Mouse (Mus musculus): ENCODE measurements at regions not wholly inside any gene's neighbourhood (a gene's known extent, or its start where the extent isn't known, plus 50 kb on each side); places are given as distances from the start of the nearest gene placed in this dataset.

GRCm38 (mm10) chr4:131014301-131015081 lies 70.3 kb downstream of the Matn1 start:
- no peak for ATAC-seq (replicated peaks in 1 of 2; ENCODE audit: insufficient read depth in 1 of 2, low FRiP score in 2 of 2, low TSS enrichment in 1 of 2, low read depth in 1 of 2, poor library complexity in 2 of 2, severe bottlenecking in 2 of 2)

GRCm38 (mm10) chr4:131015156-131015555 lies 71.0 kb downstream of the Matn1 start:
- no peak for ATAC-seq (replicated peaks in 1 of 2; ENCODE audit: insufficient read depth in 1 of 2, low FRiP score in 2 of 2, low TSS enrichment in 1 of 2, low read depth in 1 of 2, poor library complexity in 2 of 2, severe bottlenecking in 2 of 2)

DNA sequence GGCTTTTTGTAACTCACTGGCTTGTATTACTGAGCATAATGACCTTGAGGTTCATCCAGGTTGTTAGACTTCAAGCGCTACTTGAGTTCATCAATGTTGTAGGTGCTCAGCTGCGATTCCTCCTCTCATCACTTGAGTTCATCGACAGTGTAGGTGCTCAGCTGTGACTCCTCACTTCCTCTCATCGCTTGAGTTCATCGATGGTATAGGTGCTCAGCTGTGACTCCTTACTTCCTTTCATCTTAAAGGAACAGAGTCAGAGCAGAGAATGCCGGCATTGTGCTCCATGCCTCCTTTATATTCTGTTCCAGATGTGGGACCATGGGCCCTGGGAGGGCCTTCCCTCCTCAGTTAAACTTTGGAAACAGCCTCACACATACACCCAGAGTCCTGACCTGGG lies 79.4 kb downstream of the Matn1 start:
- ATAC-seq (replicated peaks in 1 of 2; ENCODE audit: insufficient read depth in 1 of 2, low FRiP score in 2 of 2, low TSS enrichment in 1 of 2, low read depth in 1 of 2, poor library complexity in 2 of 2, severe bottlenecking in 2 of 2), result no peak

DNA sequence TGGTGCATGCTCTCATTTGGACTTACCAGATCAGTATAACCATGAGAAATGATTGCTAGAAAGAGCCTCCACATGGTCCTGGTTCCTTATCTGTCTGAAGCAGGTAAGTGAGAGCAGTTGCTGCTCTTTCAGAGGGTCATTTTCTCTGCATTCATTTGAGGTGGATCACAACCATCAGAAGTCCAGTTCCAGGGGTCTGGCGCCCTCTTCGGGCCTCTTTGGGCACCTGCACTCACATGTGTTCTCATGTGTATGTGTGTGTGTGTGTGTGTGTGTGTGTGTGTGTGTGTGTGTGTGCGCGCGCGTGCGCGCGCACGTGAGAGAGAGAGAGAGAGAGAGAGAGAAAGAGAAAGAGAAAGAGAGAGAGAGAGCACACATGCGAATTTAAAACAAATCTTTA lies 92.1 kb downstream of the Matn1 start:
- no peak for ATAC-seq (replicated peaks in 1 of 2; ENCODE audit: insufficient read depth in 1 of 2, low FRiP score in 2 of 2, low TSS enrichment in 1 of 2, low read depth in 1 of 2, poor library complexity in 2 of 2, severe bottlenecking in 2 of 2)

DNA sequence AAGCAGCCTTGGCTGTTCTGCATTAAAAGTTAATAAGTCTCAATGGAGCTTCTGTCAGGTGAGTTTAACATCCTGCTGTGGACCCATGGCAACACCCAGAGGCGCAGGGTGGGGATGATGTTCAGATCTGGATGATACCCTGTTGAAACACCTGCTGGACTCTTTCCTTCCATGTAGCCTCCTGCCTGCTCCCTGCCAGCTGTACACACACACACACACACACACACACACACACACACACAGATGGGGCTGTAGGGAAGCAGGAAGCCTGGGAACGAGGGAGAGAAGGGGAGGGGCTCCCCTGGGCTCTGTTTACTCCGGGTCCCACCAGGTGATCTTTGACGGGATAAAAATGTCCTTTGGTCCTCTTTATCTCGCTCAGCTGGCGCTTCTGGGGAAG lies 93.0 kb downstream of the Matn1 start:
- no peak for ATAC-seq (replicated peaks in 1 of 2; ENCODE audit: insufficient read depth in 1 of 2, low FRiP score in 2 of 2, low TSS enrichment in 1 of 2, low read depth in 1 of 2, poor library complexity in 2 of 2, severe bottlenecking in 2 of 2)

DNA sequence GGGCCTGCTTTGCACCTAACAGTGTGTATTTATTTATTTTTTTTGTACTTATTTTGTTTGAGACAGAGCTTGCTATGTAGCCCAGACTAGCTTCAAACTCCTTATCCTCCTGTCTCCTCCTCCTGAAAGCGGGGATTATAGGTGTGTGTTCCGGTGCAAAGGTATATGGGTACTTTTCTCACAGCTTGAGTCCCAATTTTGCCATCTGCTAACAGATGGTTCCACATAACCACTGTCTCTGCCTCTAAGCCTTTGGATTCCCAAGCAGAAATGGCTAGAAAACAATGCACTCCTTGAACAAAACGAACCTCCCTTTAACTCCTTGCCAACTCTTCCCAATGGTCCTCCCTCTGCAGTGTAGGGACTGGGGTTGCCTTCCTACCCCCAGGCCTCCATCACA lies 95.5 kb downstream of the Matn1 start:
- ATAC-seq (replicated peaks in 1 of 2; ENCODE audit: insufficient read depth in 1 of 2, low FRiP score in 2 of 2, low TSS enrichment in 1 of 2, low read depth in 1 of 2, poor library complexity in 2 of 2, severe bottlenecking in 2 of 2), result no peak

DNA sequence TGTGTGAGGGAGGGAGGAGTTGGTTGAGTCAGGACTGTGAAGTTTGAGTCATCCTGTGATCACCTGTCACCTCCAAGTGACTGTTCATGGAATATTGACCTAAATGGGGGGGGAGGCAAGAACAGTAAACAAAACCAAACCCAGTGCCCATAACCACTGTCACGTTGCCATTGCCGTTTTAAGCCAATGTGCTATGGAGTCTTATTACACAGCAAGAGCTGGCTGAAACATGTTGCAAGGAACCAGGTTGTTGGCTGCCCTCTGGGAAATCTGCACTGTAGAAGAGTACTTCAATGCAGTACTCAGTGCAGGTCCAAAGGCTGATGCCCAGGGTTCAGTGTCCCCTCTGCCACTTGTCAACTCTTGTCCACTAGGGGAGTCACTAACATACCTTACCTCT lies 97.0 kb downstream of the Matn1 start:
- ATAC-seq (replicated peaks in 1 of 2; ENCODE audit: insufficient read depth in 1 of 2, low FRiP score in 2 of 2, low TSS enrichment in 1 of 2, low read depth in 1 of 2, poor library complexity in 2 of 2, severe bottlenecking in 2 of 2), result no peak

GRCm38 (mm10) chr4:131046101-131046500 lies 101.9 kb downstream of the Matn1 start:
- no peak for ATAC-seq (replicated peaks in 1 of 2; ENCODE audit: insufficient read depth in 1 of 2, low FRiP score in 2 of 2, low TSS enrichment in 1 of 2, low read depth in 1 of 2, poor library complexity in 2 of 2, severe bottlenecking in 2 of 2)

- ATAC-seq (replicated peaks in 1 of 2; ENCODE audit: insufficient read depth in 1 of 2, low FRiP score in 2 of 2, low TSS enrichment in 1 of 2, low read depth in 1 of 2, poor library complexity in 2 of 2, severe bottlenecking in 2 of 2), result no peak
Measured at GRCm38 (mm10) chr4:131046969-131047650, 102.9 kb downstream of the Matn1 start.

DNA sequence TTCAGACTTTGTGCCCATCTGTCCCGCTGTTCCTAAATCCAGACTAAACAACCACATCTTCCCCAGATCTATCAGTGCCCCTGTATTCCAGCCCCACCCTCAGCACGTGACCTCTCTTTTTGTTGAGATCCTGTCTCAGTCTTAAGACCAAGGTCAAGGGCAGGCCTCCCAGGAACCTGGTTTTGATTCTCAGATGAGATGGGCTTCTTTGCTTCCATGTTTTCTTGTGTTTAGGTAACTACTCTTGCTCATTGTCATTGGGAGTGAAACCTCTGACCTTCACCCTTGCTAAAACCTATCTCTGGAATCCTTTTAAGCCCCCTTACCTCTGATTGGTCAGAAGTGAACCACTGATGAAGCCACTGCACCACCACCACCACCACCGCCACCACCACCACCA lies 112.1 kb downstream of the Matn1 start:
- no peak for ATAC-seq (replicated peaks in 1 of 2; ENCODE audit: insufficient read depth in 1 of 2, low FRiP score in 2 of 2, low TSS enrichment in 1 of 2, low read depth in 1 of 2, poor library complexity in 2 of 2, severe bottlenecking in 2 of 2)

DNA sequence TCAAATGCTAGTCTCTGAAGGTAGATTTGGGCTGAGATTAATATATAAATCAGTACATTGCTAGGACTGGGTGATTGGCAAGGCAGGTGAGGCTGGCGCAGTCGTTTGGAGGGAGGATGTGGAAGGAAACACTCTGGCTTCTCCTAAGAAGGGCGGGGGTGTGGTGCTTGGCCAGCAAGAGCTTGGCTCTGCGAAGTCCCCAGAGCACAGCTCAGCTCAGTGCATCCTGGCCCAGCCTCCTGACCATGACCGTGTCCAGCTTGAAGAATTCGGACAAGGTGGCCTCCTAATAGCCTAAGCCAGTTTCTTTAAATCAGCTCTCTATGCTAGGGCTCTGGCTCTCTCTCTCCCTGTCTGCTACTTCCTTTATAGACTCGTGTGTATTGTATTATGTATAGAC lies 115.4 kb downstream of the Matn1 start:
- no peak for ATAC-seq (replicated peaks in 1 of 2; ENCODE audit: insufficient read depth in 1 of 2, low FRiP score in 2 of 2, low TSS enrichment in 1 of 2, low read depth in 1 of 2, poor library complexity in 2 of 2, severe bottlenecking in 2 of 2)

- no peak for ATAC-seq (replicated peaks in 1 of 2; ENCODE audit: insufficient read depth in 1 of 2, low FRiP score in 2 of 2, low TSS enrichment in 1 of 2, low read depth in 1 of 2, poor library complexity in 2 of 2, severe bottlenecking in 2 of 2)
Measured at GRCm38 (mm10) chr4:131060191-131060680, 116.1 kb downstream of the Matn1 start.

DNA sequence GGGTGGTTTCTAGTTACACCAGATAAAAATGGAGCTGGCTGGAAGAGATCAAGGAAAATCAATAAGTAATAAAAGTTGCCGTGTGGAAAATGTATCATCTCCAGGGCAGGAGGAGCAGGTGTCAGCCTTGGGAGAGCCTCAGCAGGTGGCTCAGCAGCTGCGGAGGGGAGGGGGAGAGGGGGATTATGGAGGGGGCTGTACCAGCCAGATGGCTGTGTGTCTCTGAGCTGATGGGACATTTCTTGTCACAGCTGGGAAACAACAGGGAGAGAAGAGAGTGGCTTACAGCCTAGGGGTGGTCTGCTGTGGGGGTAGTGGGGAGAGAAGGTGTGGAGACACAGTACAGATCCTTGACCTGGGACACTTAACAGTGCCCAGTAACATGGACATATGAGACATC lies 116.5 kb downstream of the Matn1 start:
- no peak for ATAC-seq (replicated peaks in 1 of 2; ENCODE audit: insufficient read depth in 1 of 2, low FRiP score in 2 of 2, low TSS enrichment in 1 of 2, low read depth in 1 of 2, poor library complexity in 2 of 2, severe bottlenecking in 2 of 2)

GRCm38 (mm10) chr4:131062592-131062991 lies 118.4 kb downstream of the Matn1 start:
- no peak for ATAC-seq (replicated peaks in 1 of 2; ENCODE audit: insufficient read depth in 1 of 2, low FRiP score in 2 of 2, low TSS enrichment in 1 of 2, low read depth in 1 of 2, poor library complexity in 2 of 2, severe bottlenecking in 2 of 2)

DNA sequence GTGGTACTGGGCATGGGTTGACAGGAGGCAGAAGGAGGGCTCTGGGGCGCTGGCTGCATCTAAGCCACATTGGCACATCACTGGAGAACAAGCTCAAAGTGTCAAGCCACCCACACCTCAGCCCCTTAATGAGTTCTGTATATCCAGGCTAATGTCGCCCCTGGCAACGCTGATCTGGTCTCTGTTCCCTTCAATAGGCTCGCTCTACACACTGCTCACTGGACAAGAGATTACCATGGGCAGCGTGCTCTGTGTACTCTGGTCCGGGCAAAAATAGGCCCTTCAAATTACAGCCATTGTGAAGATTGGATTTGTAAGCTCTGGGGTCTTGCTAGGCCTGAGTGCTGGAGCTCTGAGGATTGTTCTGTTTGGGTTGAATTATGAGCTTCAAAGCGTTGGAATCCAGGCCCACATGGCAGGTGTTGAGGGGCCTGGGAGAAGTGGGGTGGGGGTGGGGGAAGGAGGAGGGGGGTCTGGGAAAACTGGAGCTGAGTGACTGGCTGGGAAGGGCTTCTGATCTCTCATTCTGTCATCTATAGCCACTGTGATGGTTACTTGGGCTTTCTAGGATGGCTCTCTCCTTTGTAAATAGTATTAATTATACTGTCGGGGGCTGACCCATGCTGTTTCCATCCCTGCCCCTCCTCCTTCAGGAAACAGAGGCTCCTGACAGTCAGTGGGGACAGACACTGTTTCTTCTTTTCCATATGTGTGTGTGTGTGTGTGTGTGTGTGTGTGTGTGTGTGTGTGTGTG lies 122.2 kb downstream of the Matn1 start:
- no peak for ATAC-seq (replicated peaks in 1 of 2; ENCODE audit: insufficient read depth in 1 of 2, low FRiP score in 2 of 2, low TSS enrichment in 1 of 2, low read depth in 1 of 2, poor library complexity in 2 of 2, severe bottlenecking in 2 of 2)

DNA sequence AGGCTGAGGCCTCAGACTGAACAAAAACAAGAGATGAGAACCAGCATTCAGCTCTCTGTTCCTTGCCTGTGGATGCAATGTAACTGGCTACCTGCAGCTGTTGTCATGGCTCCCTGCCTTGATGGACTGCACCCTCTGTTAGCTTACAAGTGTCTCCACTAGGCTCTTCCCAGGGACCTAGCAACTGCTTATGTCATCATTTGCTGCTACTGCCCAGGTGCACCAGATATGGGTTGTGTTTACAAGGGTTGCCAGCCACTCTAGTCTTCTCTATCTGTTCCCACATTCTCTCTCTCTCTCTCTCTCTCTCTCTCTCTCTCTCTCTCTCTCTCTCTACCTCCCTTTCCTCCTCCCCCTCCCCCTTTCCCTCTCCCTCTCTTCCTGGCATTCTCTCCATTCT lies 126.4 kb downstream of the Matn1 start:
- ATAC-seq (replicated peaks in 1 of 2; ENCODE audit: insufficient read depth in 1 of 2, low FRiP score in 2 of 2, low TSS enrichment in 1 of 2, low read depth in 1 of 2, poor library complexity in 2 of 2, severe bottlenecking in 2 of 2), result no peak

GRCm38 (mm10) chr4:131072623-131073022 lies 128.4 kb downstream of the Matn1 start:
- ATAC-seq (replicated peaks in 1 of 2; ENCODE audit: insufficient read depth in 1 of 2, low FRiP score in 2 of 2, low TSS enrichment in 1 of 2, low read depth in 1 of 2, poor library complexity in 2 of 2, severe bottlenecking in 2 of 2), result no peak

DNA sequence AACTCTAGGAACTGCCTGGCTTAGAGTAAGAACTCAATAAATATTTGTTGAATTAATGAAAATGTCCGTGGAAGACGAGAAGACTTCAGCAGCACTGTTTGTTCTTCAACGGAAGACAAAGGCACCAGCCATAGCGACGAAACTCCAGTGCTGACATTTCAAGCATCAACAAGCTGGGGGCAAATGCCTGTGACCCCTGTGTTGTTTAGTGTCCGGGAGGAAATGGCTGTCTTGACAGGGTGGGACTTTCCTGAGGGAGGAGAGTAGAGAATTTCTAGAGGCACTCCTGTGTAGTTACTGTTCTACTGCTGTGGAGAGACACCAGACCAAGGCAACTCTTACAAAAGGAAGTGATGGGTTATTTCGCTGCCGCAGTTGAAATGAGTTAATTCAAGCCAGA lies 129.2 kb downstream of the Matn1 start:
- no peak for ATAC-seq (replicated peaks in 1 of 2; ENCODE audit: insufficient read depth in 1 of 2, low FRiP score in 2 of 2, low TSS enrichment in 1 of 2, low read depth in 1 of 2, poor library complexity in 2 of 2, severe bottlenecking in 2 of 2)
